Mouse (Mus musculus) embryonic facial prominence, embryonic 11.5 days (tissue): ENCODE results near the gene Nosip. TPM values are rescaled to one million over a fixed set of nuclear protein-coding genes. Genes with fewer than 3 reads are reported as not detected.

ENCODE experiments used
- ATAC-seq: fragments of 200-750 bp; cut with Nextera tagmentation; replicated peaks from 2 replicates; pipeline ENCODE4 v1.8.0; 2017; ENCODE audit warnings: low read depth; ENCODE audit not compliant: insufficient number of reproducible peaks, low FRiP score, low TSS enrichment
- DNase-seq: peaks from one replicate; pipeline ENCODE4 v3.0.0-alpha.2; 2015; ENCODE audit warnings: low spot score
- H3K27ac ChIP-seq: fragments of 300-500 bp; sonication (generic); replicated peaks from 2 replicates; pipeline ENCODE4 v1.5.1; 2014; ENCODE audit warnings: mild to moderate bottlenecking, low read depth, low read length, control low read depth
- H3K27me3 ChIP-seq: fragments of 300-500 bp; sonication (generic); 2 replicates; pipeline ENCODE4 v1.6.1; 2014; ENCODE audit warnings: mild to moderate bottlenecking, low read length, moderate library complexity, mixed read lengths; ENCODE audit not compliant: control insufficient read depth, insufficient read depth
- H3K36me3 ChIP-seq: fragments of 300-500 bp; sonication (generic); replicated peaks from 2 replicates; pipeline ENCODE4 v1.6.1; 2014; ENCODE audit warnings: low read depth, mild to moderate bottlenecking, low read length, moderate library complexity, mixed read lengths; ENCODE audit not compliant: control insufficient read depth, insufficient read depth
- H3K4me1 ChIP-seq: fragments of 300-500 bp; sonication (generic); 2 replicates; pipeline ENCODE4 v1.6.1; 2014; ENCODE audit warnings: low read length, mixed read lengths; ENCODE audit not compliant: control insufficient read depth, insufficient read depth
- H3K4me2 ChIP-seq: fragments of 300-500 bp; sonication (generic); 2 replicates; pipeline ENCODE4 v1.6.1; 2014; ENCODE audit warnings: low read depth, mild to moderate bottlenecking, control low read depth, low read length, moderate library complexity
- H3K4me3 ChIP-seq: fragments of 300-500 bp; sonication (generic); 2 replicates; pipeline ENCODE4 v1.5.1; 2014; ENCODE audit warnings: low read depth, low read length, control low read depth
- H3K9ac ChIP-seq: fragments of 300-500 bp; sonication (generic); replicated peaks from 2 replicates; pipeline ENCODE4 v1.6.1; 2014; ENCODE audit warnings: mild to moderate bottlenecking, control low read depth, low read length
- H3K9me3 ChIP-seq: fragments of 300-500 bp; sonication (generic); replicated peaks from 2 replicates; pipeline ENCODE4 v1.6.1; 2016; ENCODE audit warnings: mild to moderate bottlenecking, low read length, inconsistent platforms, mixed read lengths; ENCODE audit not compliant: control insufficient read depth
- WGBS: fragments of 180-500 bp; shearing (Covaris S2); extraction: QIAGEN DNeasy Blood & Tissue Kit; methylation state at CpG from one replicate; pipeline ENCODE4 v1.1.7; 2014; 5-methylcytosine and 5-hydroxymethylcytosine counted together
- polyA plus RNA-seq: library from polyadenylated mRNA; unstranded; fragments of >200 nt; fragmentation: Nextera tagmentation; extraction: Ambion mirVana; gene quantifications from 2 replicates; pipeline ENCODE4 v1.2.1, GENCODE M21; 2014

Nosip gene
- polyA plus RNA-seq, 1 experiment from 2014 or later: 63.8 TPM

DNA sequence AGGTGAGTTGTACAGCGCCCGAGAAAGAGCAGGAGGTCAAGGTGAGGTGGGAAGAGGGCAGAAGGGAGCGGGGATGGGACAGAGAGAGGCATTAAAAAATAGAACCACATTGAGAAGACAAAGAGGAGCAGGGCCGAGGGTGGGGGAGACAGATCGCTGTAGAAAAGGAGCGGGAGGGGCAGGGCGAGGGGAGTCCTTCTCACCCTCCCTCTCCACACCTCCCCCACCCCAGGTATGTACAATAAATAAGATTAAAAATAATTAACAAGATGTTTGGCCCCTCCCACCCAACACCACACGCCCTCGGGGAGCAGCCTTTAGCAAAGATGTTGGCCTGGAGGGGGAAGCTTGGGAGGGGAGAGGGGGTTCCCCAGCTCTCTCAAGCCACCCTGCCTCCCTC is 34.5 kb upstream of the Nosip start:
- 93% methylated on average over 9 of the region's 9 CpGs for WGBS
- H3K36me3 ChIP-seq: peaks cover 38% of the 10 kb centered on the region
- no peaks in the 10 kb centered on the region for H3K4me1 ChIP-seq
- DNase-seq (no peak), ATAC-seq (no peak)
- no peaks in the 10 kb centered on the region for H3K9me3 ChIP-seq
- no peak overlapping the region for H3K4me3 ChIP-seq
- H3K27me3 ChIP-seq: no peaks in the 10 kb centered on the region
- no peak overlapping the region for H3K4me2 ChIP-seq
- H3K9ac ChIP-seq: no peak overlapping the region
- H3K27ac ChIP-seq: no peak overlapping the region

DNA sequence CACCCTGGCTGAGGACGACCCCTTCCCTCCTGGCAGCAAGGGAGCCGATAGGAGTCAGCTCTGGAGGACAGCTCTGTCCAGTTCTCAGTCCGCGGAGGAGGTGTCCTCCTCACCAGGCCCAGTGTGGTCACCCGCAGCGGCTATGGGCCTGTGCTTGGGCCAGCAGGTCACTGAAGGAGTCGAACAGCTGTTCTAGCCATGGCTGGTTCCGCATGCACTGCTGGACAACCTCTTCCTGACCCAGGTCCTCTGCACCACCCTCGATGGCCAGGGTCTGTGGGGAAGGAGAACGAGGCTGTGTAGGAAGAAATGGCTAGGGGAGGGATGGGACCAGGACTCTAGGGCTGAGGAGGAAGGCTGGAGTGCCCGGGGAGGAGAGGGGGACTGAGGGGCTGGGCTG is 33.9 kb upstream of the Nosip start:
- peaks cover 44% of the 10 kb centered on the region for H3K36me3 ChIP-seq
- H3K4me2 ChIP-seq: no peak overlapping the region
- H3K9me3 ChIP-seq: no peaks in the 10 kb centered on the region
- H3K9ac ChIP-seq: no peak overlapping the region
- DNase-seq (no peak), ATAC-seq (no peak)
- H3K27ac ChIP-seq: no peak overlapping the region
- no peaks in the 10 kb centered on the region for H3K27me3 ChIP-seq
- WGBS: 94% methylated on average over 11 of the region's 11 CpGs
- H3K4me3 ChIP-seq: no peak overlapping the region
- H3K4me1 ChIP-seq: no peaks in the 10 kb centered on the region

DNA sequence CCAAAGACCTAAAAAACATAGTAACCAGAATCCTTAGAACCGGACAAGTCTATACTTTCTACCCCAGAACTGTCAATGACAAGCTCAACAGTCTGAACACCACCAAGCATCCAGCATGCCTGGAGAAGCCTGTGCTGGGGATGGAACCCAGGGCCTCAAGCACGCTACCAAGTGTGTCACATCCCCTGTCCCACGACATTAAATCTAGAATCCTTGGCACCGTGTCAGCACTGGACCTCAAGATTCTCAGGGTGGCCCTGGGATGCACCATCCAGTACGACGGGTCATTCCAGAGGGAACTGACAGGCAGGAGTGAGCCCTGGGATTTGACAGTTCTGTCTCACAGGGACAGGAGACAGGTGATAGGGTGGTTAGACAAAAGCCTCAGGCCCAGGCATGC is 32.2 kb upstream of the Nosip start:
- H3K36me3 ChIP-seq: peaks cover 56% of the 10 kb centered on the region
- no peak overlapping the region for H3K27ac ChIP-seq
- H3K4me2 ChIP-seq: no peak overlapping the region
- no peaks in the 10 kb centered on the region for H3K27me3 ChIP-seq
- H3K4me3 ChIP-seq: no peak overlapping the region
- no peak overlapping the region for H3K9ac ChIP-seq
- no peaks in the 10 kb centered on the region for H3K4me1 ChIP-seq
- DNase-seq (no peak), ATAC-seq (no peak)
- H3K9me3 ChIP-seq: no peaks in the 10 kb centered on the region
- WGBS: 93% methylated on average over 6 of the region's 6 CpGs

- 95% methylated on average over 8 of the region's 8 CpGs for WGBS
- Histone ChIP-seq H3K9me3 (no peaks in the 10 kb centered on the region), H3K4me3 (no peak overlapping the region), H3K27me3 (no peaks in the 10 kb centered on the region), H3K4me2 (no peak overlapping the region), H3K27ac (no peak overlapping the region), H3K9ac (no peak overlapping the region), H3K36me3 (peaks cover 57% of the 10 kb centered on the region), H3K4me1 (no peaks in the 10 kb centered on the region)
- no peak for ATAC-seq
- no peak for DNase-seq
Measured at GRCm38 (mm10) chr7:45030857-45031256, 31.4 kb upstream of the Nosip start.

- Histone ChIP-seq H3K9me3 (no peaks in the 10 kb centered on the region), H3K36me3 (peaks cover 53% of the 10 kb centered on the region), H3K4me3 (no peak overlapping the region), H3K9ac (no peak overlapping the region), H3K27me3 (no peaks in the 10 kb centered on the region), H3K27ac (no peak overlapping the region), H3K4me1 (no peaks in the 10 kb centered on the region), H3K4me2 (no peak overlapping the region)
- no peak for ATAC-seq
- DNase-seq: no peak
- WGBS: 93% methylated on average over 19 of the region's 19 CpGs
Measured at GRCm38 (mm10) chr7:45033722-45034359, 28.4 kb upstream of the Nosip start.

DNA sequence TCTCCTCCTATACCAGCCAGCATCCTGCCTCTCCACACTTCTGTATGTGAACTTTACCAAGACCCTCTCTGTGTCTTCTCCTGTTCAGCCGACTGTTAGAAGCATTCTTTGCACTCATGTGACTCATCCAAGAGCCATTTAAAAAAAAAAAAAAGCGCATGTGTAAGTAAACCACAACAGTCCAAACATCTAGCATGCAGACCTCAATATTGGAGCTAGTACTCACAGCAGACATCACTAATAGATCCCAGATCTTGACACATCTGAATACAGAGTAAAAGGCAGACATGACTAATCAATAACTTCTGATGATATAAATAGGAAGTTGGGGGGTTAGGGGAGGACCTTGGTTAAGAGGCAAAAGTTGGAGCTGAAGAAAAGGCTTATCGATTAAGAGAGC is 26.6 kb upstream of the Nosip start:
- DNase-seq (no peak), ATAC-seq (no peak)
- 91% methylated on average over 3 of the region's 3 CpGs for WGBS
- Histone ChIP-seq H3K27me3 (no peaks in the 10 kb centered on the region), H3K9ac (no peak overlapping the region), H3K36me3 (peaks cover 42% of the 10 kb centered on the region), H3K9me3 (no peaks in the 10 kb centered on the region), H3K4me1 (no peaks in the 10 kb centered on the region), H3K4me2 (no peak overlapping the region), H3K4me3 (no peak overlapping the region), H3K27ac (no peak overlapping the region)

DNA sequence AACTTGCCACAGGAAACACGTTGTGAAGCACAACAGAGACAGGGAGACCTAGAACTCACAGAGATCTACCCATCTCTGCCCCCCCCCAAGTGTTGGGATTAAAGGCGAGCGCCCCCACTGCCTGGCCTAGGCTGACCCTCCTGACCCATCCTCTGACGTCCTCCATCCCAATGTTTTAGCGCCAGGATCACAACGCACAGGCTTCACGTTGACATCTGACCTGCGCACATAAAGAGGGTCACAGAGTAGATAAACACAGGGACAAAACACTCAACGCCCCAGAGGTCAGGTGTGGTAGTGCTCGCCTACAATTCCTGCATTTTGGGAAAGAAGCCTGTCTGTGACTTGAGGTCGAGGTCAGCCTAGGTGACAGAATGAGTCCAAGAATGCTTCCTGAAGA is 25.5 kb upstream of the Nosip start:
- no peaks in the 10 kb centered on the region for H3K4me1 ChIP-seq
- H3K36me3 ChIP-seq: peaks cover 33% of the 10 kb centered on the region
- no peak overlapping the region for H3K27ac ChIP-seq
- WGBS: 87% methylated on average over 11 of the region's 11 CpGs
- ATAC-seq (no peak), DNase-seq (no peak)
- H3K4me3 ChIP-seq: no peak overlapping the region
- H3K27me3 ChIP-seq: no peaks in the 10 kb centered on the region
- no peak overlapping the region for H3K9ac ChIP-seq
- no peak overlapping the region for H3K4me2 ChIP-seq
- H3K9me3 ChIP-seq: no peaks in the 10 kb centered on the region

- ATAC-seq: no peak
- H3K27me3 ChIP-seq: no peaks in the 10 kb centered on the region
- H3K9ac ChIP-seq: no peak overlapping the region
- DNase-seq: peak; percentile 64
- H3K4me1 ChIP-seq: no peaks in the 10 kb centered on the region
- no peak overlapping the region for H3K4me3 ChIP-seq
- H3K4me2 ChIP-seq: no peak overlapping the region
- H3K9me3 ChIP-seq: no peaks in the 10 kb centered on the region
- H3K27ac ChIP-seq: no peak overlapping the region
- WGBS: 72% methylated on average over 7 of the region's 7 CpGs
- peaks cover 34% of the 10 kb centered on the region for H3K36me3 ChIP-seq
Measured at GRCm38 (mm10) chr7:45037720-45038361, 24.4 kb upstream of the Nosip start.
